Mouse (Mus musculus): ENCODE measurements at regions not wholly inside any gene's neighbourhood (a gene's known extent, or its start where the extent isn't known, plus 50 kb on each side); places are given as distances from the start of the nearest gene placed in this dataset.

GRCm38 (mm10) chr14:72338046-72338445 is 153.6 kb downstream of the Gm9195 start:
- TF ChIP-seq CTCF (conservative IDR thresholded peaks at IDR 0.05; ENCODE audit: low read length) (no peak), POU5F1 (IDR thresholded peaks at IDR 0.05; ENCODE audit: borderline replicate concordance, low read length) (no peak), NANOG (IDR thresholded peaks at IDR 0.05; ENCODE audit: borderline replicate concordance, low read length) (no peak)

All from E14TG2a.4 (cell line).